Mouse (Mus musculus) ES-E14 (cell line): ENCODE data around the gene Tasp1.

Source experiments
- HCFC1 ChIP-seq: IDR thresholded peaks from 2 replicates; pipeline ENCODE4 v1.6.1; 2012; ENCODE audit warnings: low read length, inconsistent platforms, borderline replicate concordance; ENCODE audit not compliant: insufficient read depth
- ZNF384 ChIP-seq: IDR thresholded peaks from 2 replicates; pipeline ENCODE4 v1.6.1; 2012; ENCODE audit warnings: low read depth, low read length, inconsistent platforms

DNA sequence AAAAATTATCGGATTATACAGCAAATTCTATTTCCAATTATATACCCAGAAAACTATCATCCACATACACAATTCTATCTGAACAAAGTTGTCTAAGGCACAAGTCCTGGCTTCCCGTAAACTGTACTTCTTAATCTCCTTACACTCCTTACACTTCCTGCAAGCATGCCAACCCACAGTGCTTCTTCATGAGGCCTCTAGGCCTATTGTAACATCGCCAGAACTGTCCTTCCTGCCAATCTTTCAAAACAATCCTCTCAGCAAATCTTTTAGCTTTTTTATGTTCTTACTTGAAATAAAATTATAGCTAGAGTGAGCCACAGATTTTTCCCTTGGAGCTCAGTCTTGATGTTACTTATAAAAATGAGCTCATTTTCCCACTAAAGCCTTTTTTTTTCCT lies 5.1 kb downstream of the Tasp1 start:
- TF ChIP-seq ZNF384 = no peak
- no peak for TF ChIP-seq HCFC1
